Mouse (Mus musculus) intestine, postnatal 0 days (tissue): ENCODE measurements around the gene Rpl36a-ps1. TPM values are rescaled to one million over a fixed set of nuclear protein-coding genes. Genes with fewer than 3 reads are reported as not detected.

ENCODE experiments used
- ATAC-seq: fragments of 200-750 bp; cut with Nextera tagmentation; 2 replicates; pipeline ENCODE4 v1.8.0; 2017; ENCODE audit warnings: mild to moderate bottlenecking, moderate TSS enrichment, moderate library complexity
- H3K27ac ChIP-seq: fragments of 300-500 bp; sonication (generic); 2 replicates; pipeline ENCODE4 v1.5.1; 2014; ENCODE audit warnings: mild to moderate bottlenecking, low read depth, low read length, moderate library complexity
- H3K27me3 ChIP-seq: fragments of 300-500 bp; sonication (generic); replicated peaks from 2 replicates; pipeline ENCODE4 v1.6.1; 2014; ENCODE audit warnings: low read length, mixed read lengths; ENCODE audit not compliant: control insufficient read depth, insufficient read depth
- H3K36me3 ChIP-seq: fragments of 300-500 bp; sonication (generic); 2 replicates; pipeline ENCODE4 v1.6.1; 2014; ENCODE audit warnings: mild to moderate bottlenecking, moderate library complexity; ENCODE audit not compliant: control insufficient read depth, insufficient read depth
- H3K4me1 ChIP-seq: fragments of 300-500 bp; sonication (generic); replicated peaks from 2 replicates; pipeline ENCODE4 v1.6.1; 2014; ENCODE audit warnings: antibody characterized with exemption, low read length, mixed read lengths; ENCODE audit not compliant: control insufficient read depth, insufficient read depth
- H3K4me2 ChIP-seq: fragments of 300-500 bp; sonication (generic); replicated peaks from 2 replicates; pipeline ENCODE4 v1.6.1; 2014; ENCODE audit warnings: low read depth, mild to moderate bottlenecking, moderate library complexity
- H3K4me3 ChIP-seq: fragments of 300-500 bp; sonication (generic); 2 replicates; pipeline ENCODE4 v1.5.1; 2014; ENCODE audit warnings: low read depth, low read length
- H3K9ac ChIP-seq: fragments of 300-500 bp; sonication (generic); 2 replicates; pipeline ENCODE4 v1.6.1; 2014; ENCODE audit warnings: mild to moderate bottlenecking, low read depth, low read length
- H3K9me3 ChIP-seq: fragments of 300-500 bp; sonication (generic); 2 replicates; pipeline ENCODE4 v1.6.1; 2016; ENCODE audit warnings: mixed run types; ENCODE audit not compliant: control insufficient read depth
- CTCF ChIP-seq: sonication (generic); IDR thresholded peaks from 2 replicates; pipeline ENCODE4 v1.5.1; 2016; ENCODE audit warnings: low read depth, mild to moderate bottlenecking, control low read depth, antibody characterized with exemption, moderate library complexity
- WGBS: fragments of 180-500 bp; shearing (Covaris S2); extraction: QIAGEN DNeasy Blood & Tissue Kit; methylation state at CpG from one replicate; pipeline ENCODE4 v1.1.7; 2014; 5-methylcytosine and 5-hydroxymethylcytosine counted together
- polyA plus RNA-seq: library from polyadenylated mRNA; unstranded; fragments of >200 nt; fragmentation: Nextera tagmentation; extraction: Ambion mirVana; gene quantifications from 2 replicates; pipeline ENCODE4 v1.2.1, GENCODE M21; 2015

Gene Rpl36a-ps1
- polyA plus RNA-seq, 1 experiment from 2014 or later: 4.4 TPM

- no peak overlapping the region for H3K4me3 ChIP-seq
- no peaks in the 10 kb centered on the region for H3K4me1 ChIP-seq
- 0 out of 2 replicates have a peak overlapping the region, but pooled peaks have one; percentile 15 for H3K27ac ChIP-seq
- 67% methylated on average over 5 of the region's 5 CpGs for WGBS
- no peak overlapping the region for H3K4me2 ChIP-seq
- ATAC-seq: 0 out of 2 replicates have a peak, but pooled peaks have one; percentile 16
- H3K27me3 ChIP-seq: no peaks in the 10 kb centered on the region
- H3K9me3 ChIP-seq: no peaks in the 10 kb centered on the region
- peaks cover 5% of the 10 kb centered on the region; the same call in 1 of the 2 replicates for H3K36me3 ChIP-seq
- no peak for TF ChIP-seq CTCF
- H3K9ac ChIP-seq: no peak overlapping the region
Observed at GRCm38 (mm10) chr14:99032596-99032995, 38.5 kb upstream of the Rpl36a-ps1 start.

- Histone ChIP-seq H3K27me3 (no peaks in the 10 kb centered on the region), H3K4me3 (no peak overlapping the region), H3K36me3 (peaks cover 5% of the 10 kb centered on the region; the same call in 1 of the 2 replicates), H3K9ac (no peak overlapping the region), H3K9me3 (no peaks in the 10 kb centered on the region; the same call in 1 of the 2 replicates), H3K4me1 (no peaks in the 10 kb centered on the region), H3K4me2 (no peak overlapping the region), H3K27ac (no peak overlapping the region)
- TF ChIP-seq CTCF: no peak
- WGBS: 80% methylated on average over 5 of the region's 5 CpGs
- ATAC-seq: no peak
Observed at GRCm38 (mm10) chr14:99031337-99031873, 37.3 kb upstream of the Rpl36a-ps1 start.

DNA sequence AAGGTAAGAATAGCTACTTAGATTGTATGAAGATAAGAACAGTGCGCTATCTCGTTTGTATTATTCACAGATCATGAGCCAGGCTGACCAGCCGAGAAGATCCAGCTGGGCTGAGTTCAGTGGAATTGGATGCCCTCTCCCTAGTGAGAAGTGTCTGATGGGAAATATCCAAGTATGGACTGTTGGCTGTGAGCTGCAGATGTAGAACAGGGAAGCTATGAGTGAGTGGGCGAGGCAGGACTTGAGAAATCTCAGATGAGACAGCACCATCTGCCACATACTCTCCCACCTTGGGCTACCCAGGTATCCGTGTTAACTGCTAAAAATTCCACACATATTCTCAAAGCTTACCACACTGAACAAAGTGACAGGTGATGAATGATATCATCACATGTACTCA is 35.9 kb upstream of the Rpl36a-ps1 start:
- Histone ChIP-seq H3K27me3 (no peaks in the 10 kb centered on the region), H3K36me3 (peaks cover 5% of the 10 kb centered on the region; the same call in 1 of the 2 replicates), H3K4me1 (no peaks in the 10 kb centered on the region), H3K9me3 (no peaks in the 10 kb centered on the region; the same call in 1 of the 2 replicates), H3K4me3 (no peak overlapping the region), H3K9ac (no peak overlapping the region), H3K27ac (no peak overlapping the region), H3K4me2 (no peak overlapping the region)
- no peak for ATAC-seq
- 55% methylated on average over 5 of the region's 5 CpGs for WGBS
- TF ChIP-seq CTCF: no peak

DNA sequence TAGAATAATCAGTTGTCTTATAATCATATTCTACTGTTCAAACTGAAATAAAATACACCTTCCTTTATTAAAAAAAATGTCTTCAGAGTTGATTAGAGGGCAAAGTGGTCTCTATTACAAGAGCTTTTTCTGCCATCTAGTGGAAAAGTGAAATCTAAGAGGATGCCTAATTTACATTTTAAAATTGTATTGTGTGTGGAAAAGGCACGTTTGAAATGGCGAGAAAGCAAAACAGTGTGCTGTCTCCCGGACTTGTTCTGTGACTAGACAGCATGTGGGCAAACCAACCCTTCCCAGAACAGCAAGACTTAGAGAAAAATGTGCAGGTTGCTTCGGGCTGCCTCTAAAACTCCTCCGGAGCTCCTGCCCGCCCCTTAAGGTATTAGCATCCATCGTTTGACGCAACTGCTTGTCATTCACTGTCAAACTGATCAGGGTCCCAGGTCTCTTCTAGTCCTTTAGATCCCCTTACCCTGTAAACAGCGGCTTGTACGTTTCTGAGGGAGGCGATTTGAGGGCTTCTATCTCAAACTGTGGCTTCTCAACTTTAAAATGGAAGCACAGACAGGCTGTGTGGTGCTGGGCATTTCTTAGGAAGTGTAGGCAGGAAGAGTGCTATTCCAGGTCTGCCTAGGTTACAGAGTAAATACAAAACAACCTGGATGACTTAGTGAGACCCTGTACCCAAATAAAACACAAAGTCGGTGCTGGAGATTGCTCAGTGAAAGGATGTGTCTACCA is 28.4 kb upstream of the Rpl36a-ps1 start:
- Histone ChIP-seq H3K4me3 (no peak overlapping the region), H3K36me3 (no peaks in the 10 kb centered on the region), H3K4me2 (no peak overlapping the region), H3K9ac (no peak overlapping the region), H3K27ac (no peak overlapping the region), H3K9me3 (no peaks in the 10 kb centered on the region; the same call in 1 of the 2 replicates), H3K27me3 (no peaks in the 10 kb centered on the region), H3K4me1 (no peaks in the 10 kb centered on the region)
- peak; percentile 54 for TF ChIP-seq CTCF
- no peak for ATAC-seq
- WGBS: 43% methylated on average over 12 of the region's 12 CpGs

DNA sequence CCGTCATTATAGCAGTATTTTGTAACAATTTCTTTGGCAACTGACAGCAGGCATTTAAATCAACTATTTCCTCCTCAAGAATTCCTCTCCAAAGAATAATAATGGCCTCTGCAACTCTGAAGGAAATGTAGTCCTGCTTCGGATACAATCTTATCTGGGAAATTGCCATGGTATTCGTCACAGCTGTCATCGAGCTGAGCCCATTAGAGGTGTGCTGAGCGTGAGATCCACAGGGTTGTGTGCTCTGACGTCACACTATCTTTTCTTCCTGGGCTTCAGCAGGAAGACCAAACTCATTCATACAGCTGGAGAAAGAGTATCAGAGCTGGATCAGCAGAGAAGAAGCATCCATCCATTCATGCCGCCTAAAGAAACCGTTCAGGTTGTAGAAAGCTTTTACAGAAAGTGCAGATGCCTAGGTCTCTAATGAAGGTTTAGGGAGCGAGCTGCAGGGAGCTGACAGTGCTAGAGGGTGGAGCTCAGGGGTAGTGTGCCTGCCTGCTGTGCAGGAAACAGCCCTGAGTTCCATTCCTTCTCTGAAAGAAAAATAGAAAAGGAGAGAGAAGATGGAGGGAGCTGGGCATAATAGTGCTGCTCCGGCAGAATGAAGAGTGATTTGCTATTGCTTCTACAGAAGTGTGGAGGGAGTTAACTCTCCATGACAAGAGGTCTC is 25.2 kb upstream of the Rpl36a-ps1 start:
- TF ChIP-seq CTCF: no peak
- H3K27me3 ChIP-seq: no peaks in the 10 kb centered on the region
- H3K9me3 ChIP-seq: no peaks in the 10 kb centered on the region
- H3K27ac ChIP-seq: no peak overlapping the region
- H3K4me1 ChIP-seq: no peaks in the 10 kb centered on the region
- no peak overlapping the region for H3K4me2 ChIP-seq
- no peak overlapping the region for H3K4me3 ChIP-seq
- 39% methylated on average over 10 of the region's 10 CpGs for WGBS
- ATAC-seq: no peak
- H3K36me3 ChIP-seq: no peaks in the 10 kb centered on the region
- H3K9ac ChIP-seq: no peak overlapping the region

- no peak overlapping the region for H3K9ac ChIP-seq
- H3K27ac ChIP-seq: no peak overlapping the region
- no peak overlapping the region for H3K4me2 ChIP-seq
- TF ChIP-seq CTCF: no peak
- no peaks in the 10 kb centered on the region for H3K9me3 ChIP-seq
- ATAC-seq: no peak
- 64% methylated on average over 7 of the region's 7 CpGs for WGBS
- H3K27me3 ChIP-seq: no peaks in the 10 kb centered on the region
- H3K4me3 ChIP-seq: no peak overlapping the region
- H3K36me3 ChIP-seq: no peaks in the 10 kb centered on the region
- no peaks in the 10 kb centered on the region for H3K4me1 ChIP-seq
Observed at GRCm38 (mm10) chr14:99018691-99019090, 24.6 kb upstream of the Rpl36a-ps1 start.
